Mouse (Mus musculus) adrenal gland, adult 8-10 months (tissue): ENCODE results near the gene Zfp106. TPM values are rescaled to one million over a fixed set of nuclear protein-coding genes. Genes with fewer than 3 reads are reported as not detected.
"Not testable (repeated sequence)": the region's sequence is repeated elsewhere in the genome, so short reads cannot be mapped to it uniquely, and the experiment has no call there.

Experiments used
- DNase-seq: peaks from one replicate; pipeline ENCODE4 v3.0.0; 2022
- total RNA-seq, 4 experiments: library from RNA; stranded (reverse); gene quantifications; 2 replicates each; pipeline ENCODE4 v1.2.4; 2022

Gene Zfp106
- total RNA-seq: 100 to 1,000 TPM in 3 of 4 experiments, 10 to 100 TPM in 1; 98.6 to 120 (median 107) TPM

- peak; percentile 85 for DNase-seq
Observed at GRCm38 (mm10) chr2:120563235-120563990, at the start of gene Zfp106. Gene Zfp106 (minus strand): TSS chr2:120563843.

- peak; percentile 85 for DNase-seq
Observed at GRCm38 (mm10) chr2:120608830-120609723, 45.4 kb upstream of the Zfp106 start, which contains the start of the genes Haus2 and Lrrc57. Gene Haus2 (plus strand): TSS chr2:120609383. Gene Lrrc57 (minus strand): TSS chr2:120609520.

GRCm38 (mm10) chr2:120606021-120606690, 42.5 kb upstream of the Zfp106 start:
- DNase-seq: no peak

- DNase-seq: no peak
Observed at GRCm38 (mm10) chr2:120599506-120599905, 35.9 kb upstream of the Zfp106 start.

- no peak for DNase-seq
Observed at GRCm38 (mm10) chr2:120597734-120598133, 34.1 kb upstream of the Zfp106 start.

- no peak for DNase-seq
Observed at GRCm38 (mm10) chr2:120592227-120592626, 28.6 kb upstream of the Zfp106 start.

GRCm38 (mm10) chr2:120589759-120590158, 26.1 kb upstream of the Zfp106 start:
- no peak for DNase-seq

GRCm38 (mm10) chr2:120578286-120578685, 14.6 kb upstream of the Zfp106 start:
- no peak for DNase-seq

GRCm38 (mm10) chr2:120577799-120578198, 14.2 kb upstream of the Zfp106 start:
- DNase-seq: no peak

- DNase-seq: no peak
Observed at GRCm38 (mm10) chr2:120575978-120576377, 12.3 kb upstream of the Zfp106 start.

GRCm38 (mm10) chr2:120575121-120575520, 11.5 kb upstream of the Zfp106 start:
- DNase-seq: no peak

- DNase-seq: not testable (repeated sequence)
Observed at GRCm38 (mm10) chr2:120572161-120572560, 8.5 kb upstream of the Zfp106 start.

- no peak for DNase-seq
Observed at GRCm38 (mm10) chr2:120571081-120571480, 7.4 kb upstream of the Zfp106 start.

GRCm38 (mm10) chr2:120567798-120568320, 4.2 kb upstream of the Zfp106 start:
- no peak for DNase-seq

- peak; percentile 96 for DNase-seq
Observed at GRCm38 (mm10) chr2:120566886-120567797, 3.5 kb upstream of the Zfp106 start, which contains the start of gene Snap23. Gene Snap23 (plus strand): TSS chr2:120567671.

GRCm38 (mm10) chr2:120565363-120565762, 1.7 kb upstream of the Zfp106 start:
- no peak for DNase-seq

- DNase-seq: not testable (repeated sequence)
Observed at GRCm38 (mm10) chr2:120564548-120565188, 1.0 kb upstream of the Zfp106 start.

GRCm38 (mm10) chr2:120562859-120563234, 796 bp downstream of the Zfp106 start:
- no peak for DNase-seq

GRCm38 (mm10) chr2:120561524-120561923, 2.1 kb downstream of the Zfp106 start:
- DNase-seq: no peak

- DNase-seq: no peak
Observed at GRCm38 (mm10) chr2:120558813-120559212, 4.8 kb downstream of the Zfp106 start.

GRCm38 (mm10) chr2:120556868-120557267, 6.8 kb downstream of the Zfp106 start:
- no peak for DNase-seq
